Mouse (Mus musculus) leukemia stem cell, adult 10-12 weeks (primary cell): ENCODE measurements around the gene Hacd2. TPM values are rescaled to one million over a fixed set of nuclear protein-coding genes. Genes with fewer than 3 reads are reported as not detected.

Experiments used
- polyA plus RNA-seq: library from polyadenylated mRNA; stranded (reverse); fragments of >175 nt; gene quantifications from 2 replicates; pipeline ENCODE4 v1.2.3, GENCODE M21; 2012; ENCODE audit warnings: low replicate concordance

The Hacd2 gene
- polyA plus RNA-seq, result 14.2 and 49.5 TPM in 2 replicates

GRCm38 (mm10) chr16:35022242-35023137, at the start of gene Hacd2:
Gene Hacd2, plus strand, starts transcription at chr16:35022428.

DNA sequence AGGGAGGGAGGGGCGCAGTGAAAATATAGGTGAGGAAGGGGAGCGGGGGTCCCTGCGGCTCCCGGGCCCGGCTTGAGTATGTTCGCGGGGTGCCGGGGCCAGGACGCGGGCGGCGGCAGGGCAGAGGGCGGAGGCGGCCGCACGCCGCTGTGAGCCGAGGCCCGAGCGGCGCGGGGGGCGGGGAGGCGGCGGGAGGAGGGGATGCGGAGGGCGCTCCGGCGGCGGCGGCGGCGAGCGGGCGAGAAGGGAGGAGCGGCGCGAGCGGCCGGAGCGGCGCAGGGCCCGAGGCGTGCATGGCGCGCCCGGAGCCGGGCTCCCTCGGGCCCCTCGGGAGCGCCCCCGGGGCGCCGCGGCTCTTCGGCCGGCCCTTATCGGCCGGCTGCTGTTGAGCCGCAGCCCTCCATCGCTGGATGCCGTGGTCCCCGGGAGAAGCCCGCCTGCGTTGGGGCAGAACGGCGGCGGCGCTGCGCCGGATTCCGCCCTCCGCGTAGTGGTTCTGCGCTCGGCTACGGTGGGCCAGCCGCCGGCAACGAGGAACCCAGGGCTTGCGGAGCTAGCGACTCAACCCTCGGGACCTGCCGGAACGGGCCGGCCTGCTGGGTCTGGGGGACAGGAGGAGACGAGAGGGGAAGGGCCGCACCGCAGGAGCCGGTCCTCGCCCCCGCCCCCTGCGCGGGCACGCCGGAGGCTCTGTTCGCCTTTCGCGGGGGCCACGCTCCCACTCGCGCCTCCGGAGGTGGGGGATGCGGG, 132.6 kb downstream of the Hacd2 start, which contains the start of gene Adcy5:
Gene Adcy5 (plus strand): TSS at position 237 of the 750 bp plus-strand sequence.

Other genes with a start within 250 kb of the Hacd2 start
- gene Adcy5, start 132.4 kb downstream of the Hacd2 start, polyA plus RNA-seq, result 0.13 TPM in 1 of 2 replicates, not detected in the other